ENCODE assay signal across 11 mouse cellular contexts in genomic region chr3:98319190-98319589, GRCm38 (mm10). TPM values are rescaled to one million over a fixed set of nuclear protein-coding genes. Genes with fewer than 3 reads are reported as not detected.
A peak's percentile ranks its signal among the peaks of the same experiment; 100 is the strongest.
DNase-seq lines count a peak whose midpoint lies in the region; ATAC-seq and TF ChIP-seq lines count a peak whose summit lies in the region.
"Had no signal": no experiment of that assay in that cellular context is flagged by ENCODE, and none has a peak within 500 bp of the region (broad histone marks: within the 10 kb centered on the region; RNA-seq: fewer than 3 reads in every experiment).

No protein-coding gene starts in this region.

- H3K36me3 ChIP-seq in intestine, postnatal 0 days (ENCODE audit: control insufficient read depth, insufficient read depth) = peaks cover 10% of the 10 kb centered on the region; the same call in 1 of the 2 replicates
- peaks cover 16% of the 10 kb centered on the region; the same call in 1 of the 2 replicates for H3K36me3 ChIP-seq in intestine, embryonic 15.5 days
- H3K36me3 ChIP-seq in hindbrain, embryonic 11.5 days (ENCODE audit: control insufficient read depth, insufficient read depth, low read length) = no peaks in the 10 kb centered on the region; the same call in 1 of the 2 replicates
- H3K36me3 ChIP-seq in kidney, embryonic 14.5 days (ENCODE audit: control insufficient read depth, insufficient read depth, low read length) = peaks cover 72% of the 10 kb centered on the region
- peaks cover 3% of the 10 kb centered on the region; the same call in 1 of the 2 replicates for H3K36me3 ChIP-seq in heart, embryonic 11.5 days (ENCODE audit: control insufficient read depth, insufficient read depth, low read length)

- 82% methylated on average over 2 of the region's 2 CpGs for WGBS in intestine, postnatal 0 days
- WGBS in intestine, embryonic 15.5 days = 83% methylated on average over 2 of the region's 2 CpGs
- 28% methylated on average over 2 of the region's 2 CpGs for WGBS in hindbrain, embryonic 11.5 days
- WGBS in kidney, embryonic 14.5 days = 75% methylated on average over 2 of the region's 2 CpGs
- 61% methylated on average over 2 of the region's 2 CpGs for WGBS in heart, embryonic 11.5 days (ENCODE audit: insufficient replicate concordance)

- H3K27ac ChIP-seq in intestine, postnatal 0 days (ENCODE audit: low read depth, low read length) = no peak overlapping the region
- H3K27ac ChIP-seq in intestine, embryonic 15.5 days = no peak overlapping the region
- H3K27ac ChIP-seq in hindbrain, embryonic 11.5 days (ENCODE audit: low read depth, low read length) = peak overlapping the region; percentile 81
- no peak overlapping the region for H3K27ac ChIP-seq in kidney, embryonic 14.5 days (ENCODE audit: low read depth, low read length)
- no peak overlapping the region for H3K27ac ChIP-seq in heart, embryonic 11.5 days (ENCODE audit: low read depth, low read length)

- no peaks in the 10 kb centered on the region for H3K27me3 ChIP-seq in intestine, postnatal 0 days (replicated peaks; ENCODE audit: control insufficient read depth, insufficient read depth, low read length)
- no peaks in the 10 kb centered on the region for H3K27me3 ChIP-seq in intestine, embryonic 15.5 days (replicated peaks)
- no peaks in the 10 kb centered on the region for H3K27me3 ChIP-seq in hindbrain, embryonic 11.5 days (ENCODE audit: control insufficient read depth, insufficient read depth, low read length)
- no peaks in the 10 kb centered on the region for H3K27me3 ChIP-seq in kidney, embryonic 14.5 days (ENCODE audit: control insufficient read depth, insufficient read depth, low read length)
- H3K27me3 ChIP-seq in heart, embryonic 11.5 days (ENCODE audit: control insufficient read depth, insufficient read depth, low read length) = no peaks in the 10 kb centered on the region

- DNase-seq in embryo, embryonic 10.5 days (ENCODE audit: low spot score) = peak; percentile 83
- DNase-seq in hindbrain, embryonic 11.5 days (ENCODE audit: low spot score) = peak; percentile 81
- peak; percentile 52 for DNase-seq in neural tube, embryonic 10.5 days (ENCODE audit: extremely low spot score, low spot score)
- DNase-seq in kidney, postnatal 36 days = no peak
- DNase-seq: kidney, postnatal 4 days; right cerebral cortex, postnatal 25 days had no signal

- ATAC-seq in intestine, postnatal 0 days = 0 out of 2 replicates have a peak, but pooled peaks have one; percentile 7
- ATAC-seq in intestine, embryonic 15.5 days = no peak
- peak; percentile 88 for ATAC-seq in hindbrain, embryonic 11.5 days (ENCODE audit: low FRiP score)
- ATAC-seq in kidney, embryonic 14.5 days (ENCODE audit: low FRiP score, low TSS enrichment) = no peak
- ATAC-seq in heart, embryonic 11.5 days (replicated peaks; ENCODE audit: insufficient number of reproducible peaks, low FRiP score, low TSS enrichment) = no peak

- H3K4me2 ChIP-seq in intestine, postnatal 0 days (replicated peaks; ENCODE audit: low read depth) = no peak overlapping the region
- no peak overlapping the region for H3K4me2 ChIP-seq in intestine, embryonic 15.5 days (replicated peaks)
- no peak overlapping the region for H3K4me2 ChIP-seq in hindbrain, embryonic 11.5 days (replicated peaks; ENCODE audit: low read depth, low read length)
- no peak overlapping the region for H3K4me2 ChIP-seq in kidney, embryonic 14.5 days (replicated peaks; ENCODE audit: low read depth, low read length)
- no peak overlapping the region for H3K4me2 ChIP-seq in heart, embryonic 11.5 days
- H3K4me2 ChIP-seq: liver, embryonic 11.5 days had no signal

- H3K9me3 ChIP-seq in intestine, postnatal 0 days (ENCODE audit: control insufficient read depth) = no peaks in the 10 kb centered on the region
- H3K9me3 ChIP-seq in intestine, embryonic 15.5 days = no peaks in the 10 kb centered on the region
- no peaks in the 10 kb centered on the region for H3K9me3 ChIP-seq in hindbrain, embryonic 11.5 days (ENCODE audit: control insufficient read depth, low read length)
- no peaks in the 10 kb centered on the region for H3K9me3 ChIP-seq in kidney, embryonic 14.5 days (ENCODE audit: control insufficient read depth, low read length)
- H3K9me3 ChIP-seq in heart, embryonic 11.5 days (replicated peaks; ENCODE audit: control insufficient read depth, low read length) = no peaks in the 10 kb centered on the region

- H3K4me3 ChIP-seq in intestine, postnatal 0 days (ENCODE audit: low read depth, low read length) = no peak overlapping the region
- H3K4me3 ChIP-seq in intestine, embryonic 15.5 days (replicated peaks) = no peak overlapping the region
- no peak overlapping the region for H3K4me3 ChIP-seq in hindbrain, embryonic 11.5 days (ENCODE audit: low read depth, low read length)
- no peak overlapping the region for H3K4me3 ChIP-seq in kidney, embryonic 14.5 days (ENCODE audit: low read length)
- no peak overlapping the region for H3K4me3 ChIP-seq in heart, embryonic 11.5 days (ENCODE audit: low read depth, low read length)

- H3K9ac ChIP-seq in intestine, postnatal 0 days (ENCODE audit: low read depth, low read length) = no peak overlapping the region
- no peak overlapping the region for H3K9ac ChIP-seq in intestine, embryonic 15.5 days
- H3K9ac ChIP-seq in hindbrain, embryonic 11.5 days (ENCODE audit: low read depth, low read length) = no peak overlapping the region
- H3K9ac ChIP-seq in kidney, embryonic 14.5 days (ENCODE audit: low read depth, low read length) = no peak overlapping the region
- H3K9ac ChIP-seq in heart, embryonic 11.5 days (ENCODE audit: low read depth, low read length) = no peak overlapping the region

- H3K4me1 ChIP-seq in intestine, postnatal 0 days (replicated peaks; ENCODE audit: control insufficient read depth, insufficient read depth, low read length) = no peaks in the 10 kb centered on the region
- H3K4me1 ChIP-seq in intestine, embryonic 15.5 days (replicated peaks) = no peaks in the 10 kb centered on the region
- peaks cover 7% of the 10 kb centered on the region for H3K4me1 ChIP-seq in hindbrain, embryonic 11.5 days (replicated peaks; ENCODE audit: control insufficient read depth, insufficient read depth, low read length)
- H3K4me1 ChIP-seq in kidney, embryonic 14.5 days (ENCODE audit: control insufficient read depth, insufficient read depth, low read length) = no peaks in the 10 kb centered on the region
- no peaks in the 10 kb centered on the region for H3K4me1 ChIP-seq in heart, embryonic 11.5 days (ENCODE audit: control insufficient read depth, insufficient read depth, low read length)

- TF ChIP-seq CTCF in intestine, postnatal 0 days (IDR thresholded peaks at IDR 0.05; ENCODE audit: low read depth) = no peak

RNA-seq across cellular contexts. Expression of gene Phgdh, which starts 20.6 kb away (rescaled TPM):
- polyA plus RNA-seq in intestine, postnatal 0 days (2015; fragmentation: Nextera tagmentation; extraction: Ambion mirVana) = 89.9 and 93.7 TPM in 2 replicates
- 291 and 356 TPM in 2 replicates for polyA plus RNA-seq in intestine, embryonic 15.5 days (2015; fragmentation: Nextera tagmentation; extraction: Ambion mirVana)
- 311 and 319 TPM in 2 replicates for polyA plus RNA-seq in hindbrain, embryonic 11.5 days (2014; fragmentation: Nextera tagmentation; extraction: Ambion mirVana)
- polyA plus RNA-seq in kidney, embryonic 14.5 days (2014; fragmentation: Nextera tagmentation; extraction: Ambion mirVana) = 424 and 494 TPM in 2 replicates
- polyA plus RNA-seq in heart, embryonic 11.5 days (2014; fragmentation: Nextera tagmentation; extraction: Ambion mirVana) = 116 and 119 TPM in 2 replicates

RNA-seq across cellular contexts. Expression of gene Hmgcs2, which starts 39.0 kb away (rescaled TPM):
- 649 and 754 TPM in 2 replicates for polyA plus RNA-seq in intestine, postnatal 0 days (2015; fragmentation: Nextera tagmentation; extraction: Ambion mirVana)
- polyA plus RNA-seq in intestine, embryonic 15.5 days (2015; fragmentation: Nextera tagmentation; extraction: Ambion mirVana) = 149 and 177 TPM in 2 replicates
- polyA plus RNA-seq in hindbrain, embryonic 11.5 days (2014; fragmentation: Nextera tagmentation; extraction: Ambion mirVana) = 2.9 and 5.2 TPM in 2 replicates
- polyA plus RNA-seq in kidney, embryonic 14.5 days (2014; fragmentation: Nextera tagmentation; extraction: Ambion mirVana) = 6.4 and 6.7 TPM in 2 replicates
- 6.5 and 8.1 TPM in 2 replicates for polyA plus RNA-seq in heart, embryonic 11.5 days (2014; fragmentation: Nextera tagmentation; extraction: Ambion mirVana)

Comparison
In these comparisons a context has a peak if more than half of its experiments do, and no peak if none do; other contexts are left out.
1. ATAC-seq: peak in intestine, postnatal 0 days (single experiment) and hindbrain, embryonic 11.5 days (single experiment); none in intestine, embryonic 15.5 days (single experiment), kidney, embryonic 14.5 days (single experiment) and heart, embryonic 11.5 days (single experiment).
2. DNase-seq: peak in embryo, embryonic 10.5 days (single experiment), hindbrain, embryonic 11.5 days (single experiment) and neural tube, embryonic 10.5 days (single experiment); none in kidney, postnatal 36 days (0 of 2).
3. RNA of gene Hmgcs2, which starts 39.0 kb away (polyA plus RNA-seq): 649 to 754 TPM in intestine, postnatal 0 days and 149 to 177 TPM in intestine, embryonic 15.5 days; 6.5 to 8.1 TPM in heart, embryonic 11.5 days, 6.4 to 6.7 TPM in kidney, embryonic 14.5 days and 2.9 to 5.2 TPM in hindbrain, embryonic 11.5 days; every median in the first group is over 10 times any median in the second.